In genomic region chr2:118256621-118257053, GRCm38 (mm10) we compare ENCODE assay signal across 8 mouse cellular contexts. TPM values are rescaled to one million over a fixed set of nuclear protein-coding genes. Genes with fewer than 3 reads are reported as not detected.
A peak's percentile ranks its signal among the peaks of the same experiment; 100 is the strongest.
DNase-seq lines count a peak whose midpoint lies in the region; ATAC-seq and TF ChIP-seq lines count a peak whose summit lies in the region.

Gene Fsip1 (minus strand): TSS chr2:118256966.

- no peak for TF ChIP-seq CTCF in cortical plate, adult 2 months (IDR thresholded peaks at IDR 0.05; ENCODE audit: extremely low read depth, insufficient read depth, low read length)

- no peaks in the 10 kb centered on the region for H3K4me1 ChIP-seq in cortical plate, adult 2 months (ENCODE audit: control insufficient read depth, insufficient read depth, low read length)

- TF ChIP-seq POLR2A in cortical plate, adult 2 months (IDR thresholded peaks at IDR 0.05; ENCODE audit: extremely low read depth, insufficient read depth, low read length) = no peak

- DNase-seq in R1 (ENCODE audit: low read depth, low spot score) = peak; percentile 97
- peak; percentile 44 to 57 for DNase-seq in gastrocnemius, adult 8-10 months (ENCODE audit: low spot score in 2 of 2)
- DNase-seq in hindlimb bud, embryonic 11.5 days (ENCODE audit: extremely low spot score, low read depth, low spot score) = peak; percentile 69
- DNase-seq in left cerebral cortex, postnatal 10 days (ENCODE audit: extremely low spot score in 1 of 2, low spot score in 2 of 2) = peak; percentile 79 to 87
- DNase-seq in right cerebral cortex, postnatal 10 days (ENCODE audit: low spot score in 2 of 2) = peak; percentile 86 to 93
- peak; percentile 54 to 80 for DNase-seq in urinary bladder, postnatal 36 days (ENCODE audit: low spot score in 2 of 2)

- intact Hi-C loops in left cerebral cortex, postnatal 10 days (cut with DNase I) = no loop called here

- no peak within 1 kb of the TSS for H3K27ac ChIP-seq in cortical plate, adult 2 months (ENCODE audit: insufficient read depth, low read length)

- peak; percentile 97 for ATAC-seq in megakaryocyte progenitor cell, adult 5-6 weeks (replicated peaks; ENCODE audit: poor library complexity)

- H3K4me3 ChIP-seq in cortical plate, adult 2 months (ENCODE audit: insufficient read depth, low read length) = peak within 1 kb of the TSS; percentile 30

RNA-seq across cellular contexts. Expression of gene Fsip1, which starts in this region (rescaled TPM):
- polyA plus RNA-seq in cortical plate, adult 2 months (2012; rRNA removed) = 0.38 and 0.65 TPM in 2 replicates
- total RNA-seq in gastrocnemius, adult 8-10 months (2022) = not detected
- total RNA-seq in left cerebral cortex, postnatal 10 days (2021) = 1 to 10 TPM; 1.4 to 2.0 TPM
- not detected in 2 replicates for total RNA-seq in megakaryocyte progenitor cell, adult 5-6 weeks (2015)
- total RNA-seq in megakaryocyte progenitor cell, adult 5-6 weeks (2017) = 0.88 and 1.2 TPM in 2 replicates

Comparison
In these comparisons a context has a peak if more than half of its experiments do, and no peak if none do; other contexts are left out.
1. Peak in DNase-seq in gastrocnemius, adult 8-10 months; RNA of the gene not detected or under 1 TPM.